Mouse (Mus musculus): Measurements from ENCODE around the gene Bicc1. TPM values are rescaled to one million over a fixed set of nuclear protein-coding genes. Genes with fewer than 3 reads are reported as not detected.

The Bicc1 gene
- polyA plus RNA-seq, 2 experiments from 2014 or later, result 0.17 TPM; not detected in 1

DNA sequence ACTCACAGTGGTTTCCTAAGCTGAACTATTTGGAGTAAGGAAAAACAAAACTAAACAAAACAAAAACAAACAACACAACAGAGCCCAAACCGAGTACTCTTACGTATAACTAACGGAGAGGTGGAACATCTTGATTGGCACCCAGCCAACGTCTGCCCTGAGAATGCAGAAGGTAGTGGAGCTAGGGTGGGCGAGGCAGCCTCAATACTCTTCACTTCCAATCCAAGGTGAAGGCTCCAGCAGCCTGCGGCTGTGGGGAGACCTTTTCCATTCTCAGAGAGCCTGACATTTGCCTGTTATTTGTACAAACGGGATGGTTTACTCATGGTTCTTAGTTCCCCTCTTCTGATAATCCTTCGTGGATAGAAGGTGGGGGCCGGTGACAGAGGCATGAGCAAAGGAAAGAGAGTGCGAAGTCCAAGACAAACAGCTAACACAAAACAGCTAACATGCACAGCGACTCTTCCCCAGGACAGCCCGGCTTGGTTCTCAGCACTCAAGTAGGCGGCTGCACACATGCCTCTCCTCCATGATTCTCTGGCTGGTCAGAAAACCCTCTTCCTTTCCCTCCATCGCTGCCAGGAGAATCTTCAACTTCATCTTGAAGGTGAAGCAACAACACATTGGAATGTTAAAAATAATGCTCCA, 39.3 kb downstream of the Bicc1 start:
- ATAC-seq, result no peak

DNA sequence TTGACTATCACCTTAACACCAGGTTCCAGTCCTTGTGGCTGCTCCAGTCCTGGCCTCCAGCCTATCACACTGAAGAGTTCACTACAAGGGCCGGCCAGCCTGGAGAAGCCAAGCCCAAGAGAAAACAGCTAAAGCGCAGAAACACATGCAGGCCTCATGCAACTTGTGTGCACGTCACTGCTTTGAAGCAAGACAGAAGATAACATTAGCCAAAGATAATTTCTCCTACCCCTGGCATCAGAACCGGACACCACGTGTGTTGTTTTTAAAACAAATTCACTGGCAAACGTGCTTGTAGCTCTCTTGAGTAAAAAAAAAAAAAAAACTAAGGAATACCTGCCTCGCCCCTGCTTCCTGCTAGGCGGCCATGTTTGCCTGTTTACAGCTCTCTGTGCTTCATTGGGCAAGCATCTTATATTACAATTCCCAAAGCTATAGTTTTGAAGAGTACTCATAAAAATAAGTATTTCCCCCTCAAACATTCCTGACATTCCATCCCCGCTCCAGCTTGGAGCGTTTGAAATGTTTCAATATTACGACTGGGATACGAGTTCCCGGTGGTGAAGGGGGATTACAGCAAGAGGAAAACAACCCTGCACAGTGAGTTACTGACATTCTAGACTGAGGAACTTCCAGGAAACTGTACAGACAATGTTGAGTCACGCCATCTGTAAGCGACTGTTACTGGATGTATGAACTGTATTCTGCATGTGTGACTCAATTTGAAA, 40.2 kb downstream of the Bicc1 start:
- ATAC-seq, result no peak

DNA sequence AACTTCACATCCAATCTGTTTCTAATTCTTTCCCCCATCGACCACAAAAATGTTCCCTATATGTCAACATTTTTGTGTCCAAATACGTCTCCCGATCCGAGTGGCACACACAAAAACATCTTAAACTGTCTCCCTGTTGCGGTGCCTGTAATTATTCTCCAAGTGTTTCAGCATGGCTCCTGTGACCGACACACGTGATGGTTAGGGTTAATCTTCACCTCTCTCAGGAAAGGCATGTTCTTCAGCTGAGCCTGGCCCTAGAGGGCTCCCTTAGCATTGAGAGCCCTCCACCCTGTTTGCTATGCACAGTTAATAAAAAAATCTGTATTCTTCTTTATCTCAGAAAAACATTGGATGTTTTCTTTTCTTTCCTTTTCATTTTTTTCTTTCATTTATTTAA, 41.7 kb downstream of the Bicc1 start:
- no peak for ATAC-seq

DNA sequence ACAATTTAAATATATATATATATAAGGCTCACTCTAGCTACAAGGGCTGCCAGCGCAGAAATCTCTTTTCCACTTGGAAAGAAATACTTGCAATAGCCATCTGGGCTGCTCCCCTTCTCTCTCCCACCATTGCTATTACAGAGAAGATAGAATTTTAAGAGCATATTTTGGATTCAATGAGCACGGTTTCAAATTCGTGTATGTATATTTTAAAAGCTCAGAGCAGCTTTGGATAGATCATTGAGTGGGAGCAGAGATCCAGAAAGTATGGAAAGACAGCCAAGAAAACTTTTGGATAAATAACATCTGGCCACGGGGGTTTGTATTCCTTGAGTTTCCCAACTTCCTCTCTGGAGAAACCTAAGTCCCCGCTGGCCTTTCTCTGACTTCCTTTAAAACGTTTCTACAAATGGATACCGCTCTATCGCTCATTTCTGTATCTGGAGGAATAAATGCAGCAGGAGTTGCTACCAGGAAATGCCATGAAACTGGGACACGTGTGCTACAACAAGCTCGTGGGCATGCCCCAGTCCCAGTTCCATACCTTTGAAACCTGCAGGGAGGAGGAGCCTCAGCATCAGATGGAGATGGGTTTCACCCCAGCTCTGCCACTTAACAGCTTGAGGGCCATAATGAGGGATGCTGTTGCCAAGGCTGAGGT, 45.1 kb downstream of the Bicc1 start:
- no peak for ATAC-seq

DNA sequence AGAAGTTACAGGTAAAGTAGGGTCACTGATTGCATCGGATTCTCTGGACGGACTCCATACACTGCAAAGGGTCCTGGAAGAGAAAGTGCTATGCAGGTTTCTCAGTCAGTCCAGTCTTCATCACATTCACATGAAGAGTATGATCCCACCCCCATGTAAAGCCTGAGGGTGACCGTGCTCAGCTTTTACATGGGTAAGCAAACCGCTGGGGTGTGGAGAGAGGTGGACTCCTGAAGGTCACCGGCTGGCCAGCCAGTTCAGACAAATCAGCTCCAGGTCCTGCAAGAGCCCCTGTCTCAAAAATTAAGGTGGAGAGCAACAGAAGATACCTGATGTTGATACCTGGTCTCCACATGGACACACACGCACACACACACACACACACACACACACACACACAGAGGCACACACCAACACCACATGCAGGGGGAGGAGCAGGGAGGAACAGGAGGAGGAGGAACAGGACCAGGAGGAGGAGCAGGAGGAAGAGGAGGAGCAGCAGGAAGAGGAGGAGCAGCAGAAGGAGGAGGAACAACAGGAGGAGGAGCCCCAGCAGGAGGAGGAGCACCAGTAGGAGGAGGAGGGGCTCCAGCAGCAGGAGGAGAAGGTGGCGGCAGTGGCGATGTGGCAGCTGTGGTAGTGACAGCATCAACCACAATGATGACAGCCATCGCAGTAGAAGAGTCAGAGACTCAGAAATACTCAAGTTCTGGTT, 52.9 kb downstream of the Bicc1 start:
- no peak for ATAC-seq

DNA sequence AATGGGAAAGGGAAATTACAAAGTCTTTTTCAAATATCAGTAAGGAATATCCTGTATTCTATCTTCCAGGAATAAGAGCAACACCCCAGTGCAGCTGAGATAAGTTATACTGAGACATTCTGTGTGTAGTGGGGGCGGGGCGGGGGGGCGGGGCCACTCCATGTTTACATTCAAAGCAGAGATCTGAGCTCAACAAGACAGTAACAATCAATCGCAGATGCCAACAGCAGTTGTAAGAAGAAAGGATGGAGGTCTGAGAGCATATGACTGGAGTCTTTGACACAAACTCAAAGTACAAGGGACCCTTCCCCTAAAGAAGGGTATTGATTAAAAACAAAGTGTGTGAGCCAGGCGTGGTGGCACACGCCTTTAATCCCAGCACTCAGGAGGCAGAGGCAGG, 54.7 kb downstream of the Bicc1 start:
- ATAC-seq, result no peak

DNA sequence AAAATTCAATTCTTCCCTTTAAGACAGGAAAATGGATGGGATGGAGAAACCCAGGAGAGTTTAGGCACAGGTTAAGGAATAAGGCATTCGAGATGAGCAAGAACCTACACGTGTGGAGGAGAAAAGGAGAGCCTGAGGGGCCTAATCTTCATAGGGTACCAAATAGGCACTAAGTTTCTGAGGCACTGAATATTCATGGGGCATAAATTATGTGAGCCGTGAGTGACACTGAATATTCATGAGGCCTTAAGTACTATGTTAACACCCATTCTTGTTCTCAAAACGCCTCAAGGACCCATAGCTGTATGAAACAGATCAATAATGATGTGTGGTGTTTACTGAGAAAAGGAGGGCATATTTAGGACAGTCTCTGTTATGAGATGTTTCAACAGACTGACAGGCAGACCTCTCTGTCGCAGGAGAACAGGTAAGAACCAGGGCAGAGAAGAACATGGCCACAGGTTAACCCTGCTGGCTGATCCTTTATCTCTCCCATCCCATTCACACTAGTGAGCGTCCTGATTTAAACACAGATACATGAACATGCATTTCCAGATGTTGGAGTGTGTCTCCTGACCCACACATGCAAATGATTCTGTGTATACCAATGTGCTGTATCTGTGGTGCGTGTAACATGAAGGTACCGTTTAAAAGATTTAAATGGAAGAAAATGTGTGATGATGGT, 58.5 kb downstream of the Bicc1 start:
- ATAC-seq, result no peak

DNA sequence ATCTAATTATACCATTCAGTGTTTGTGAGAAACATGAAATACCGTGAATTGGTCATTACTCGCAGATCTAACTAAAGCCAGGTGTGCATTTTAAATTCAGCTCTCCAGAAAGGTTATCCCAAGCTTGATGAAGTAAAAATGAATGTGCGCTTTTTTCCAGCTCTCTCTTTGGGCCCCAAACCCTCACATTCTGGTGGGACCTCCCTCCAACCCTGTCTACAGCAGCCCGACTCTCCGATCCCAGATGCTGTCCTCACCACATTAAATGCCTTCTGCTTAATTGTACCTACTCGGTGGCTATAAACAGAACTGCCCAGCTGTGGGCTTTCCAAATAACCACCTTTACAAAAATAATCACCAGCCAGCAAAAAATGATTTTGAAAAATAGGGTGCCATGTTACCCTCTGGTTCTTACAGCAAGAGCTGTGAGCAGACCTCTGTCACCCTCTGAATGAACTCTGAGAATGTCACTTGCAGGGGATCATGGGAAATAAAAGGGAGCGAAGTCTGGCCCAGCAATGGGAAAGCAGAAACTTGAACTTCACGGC, 64.7 kb downstream of the Bicc1 start:
- ATAC-seq, result no peak

DNA sequence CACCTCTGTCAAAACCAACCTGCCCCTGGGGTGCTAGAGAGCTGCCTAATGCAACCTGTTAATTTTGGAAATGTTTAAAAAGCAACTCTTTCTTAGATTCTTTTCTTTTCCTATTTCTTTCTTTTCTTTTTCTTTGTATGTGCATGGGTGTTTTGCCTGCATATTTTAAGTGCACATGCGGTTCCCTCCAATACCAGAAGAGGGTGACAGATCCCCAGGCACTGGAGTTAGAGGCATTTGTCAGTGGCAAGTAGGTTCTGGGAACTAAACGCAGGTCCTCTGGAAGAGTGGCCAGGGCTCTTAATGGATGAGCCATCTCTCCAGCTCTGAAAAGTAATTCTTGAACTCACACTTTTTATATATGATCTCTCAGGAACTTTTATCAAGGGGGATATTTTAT, 66.2 kb downstream of the Bicc1 start:
- ATAC-seq, result no peak

DNA sequence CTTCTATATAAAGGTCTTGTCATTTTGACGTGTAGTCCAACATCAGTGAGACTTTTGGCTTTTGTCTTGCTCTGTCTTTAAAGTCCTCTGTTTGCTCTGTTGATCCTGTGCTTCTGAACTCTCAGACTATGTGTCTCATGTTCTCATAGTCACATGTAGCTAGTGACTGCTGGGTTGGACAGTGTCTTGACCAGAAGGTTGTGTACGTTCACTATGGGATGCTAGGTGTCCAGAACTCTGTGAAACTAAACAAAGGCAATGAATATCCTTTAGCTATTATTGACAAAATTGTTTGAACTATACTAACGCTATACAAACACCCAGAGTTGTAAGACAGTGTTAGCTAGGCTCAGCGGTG, 72.2 kb downstream of the Bicc1 start:
- ATAC-seq, result no peak

DNA sequence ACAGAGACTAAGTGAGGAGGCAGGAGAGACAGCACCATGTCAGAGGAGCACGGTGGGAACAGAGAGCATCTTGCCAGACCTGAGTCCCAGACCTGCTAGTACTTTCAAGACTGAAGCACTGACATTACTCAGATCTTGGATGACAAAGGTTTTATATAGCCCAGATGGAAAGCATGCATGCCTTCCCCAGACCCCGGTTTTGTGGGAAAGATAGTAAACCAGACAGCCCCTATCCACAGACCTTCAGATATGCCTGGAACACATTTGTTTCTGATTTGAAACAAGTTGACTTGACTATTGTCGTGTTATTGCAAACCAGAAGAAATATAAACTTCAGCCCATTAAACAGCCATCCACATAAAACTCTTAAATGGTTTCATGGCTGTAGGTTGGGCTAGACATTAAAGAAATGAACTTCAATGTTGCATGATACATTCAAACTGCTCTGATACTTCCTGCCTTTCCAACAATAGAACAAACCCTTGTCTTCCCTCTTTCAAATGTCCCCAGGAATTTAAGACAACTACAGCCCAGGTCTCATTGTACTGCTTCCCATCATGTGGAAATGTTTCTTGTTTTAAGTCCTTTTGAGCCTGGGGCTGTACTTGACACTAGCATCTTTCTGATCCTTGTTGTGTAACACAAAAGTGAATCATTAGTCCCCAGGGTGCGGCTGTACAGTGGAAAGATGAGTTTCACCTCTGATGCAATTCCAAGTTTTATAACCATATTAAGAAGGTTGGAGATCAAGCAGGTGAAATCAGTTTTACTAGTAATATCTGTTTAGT, 72.7 kb downstream of the Bicc1 start:
- ATAC-seq, result no peak

DNA sequence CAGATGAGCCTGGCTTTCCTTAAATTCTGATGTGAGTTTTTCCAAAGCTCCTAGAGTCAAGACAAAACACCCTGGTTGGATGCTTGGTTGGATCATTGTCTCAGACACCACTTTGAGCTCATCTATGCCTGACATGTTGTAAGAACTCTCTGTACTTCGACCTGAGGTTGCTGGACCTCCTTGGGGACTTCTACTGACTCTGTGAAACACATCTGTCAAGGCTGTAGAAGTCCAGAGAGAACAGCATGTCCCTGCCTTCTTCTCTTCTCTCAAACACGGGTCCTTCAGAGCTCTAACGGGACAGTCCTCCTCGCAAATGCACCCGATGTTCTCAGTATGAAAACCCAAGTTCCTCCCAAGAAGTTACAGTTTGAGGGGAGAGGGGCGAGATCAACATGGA, 76.5 kb downstream of the Bicc1 start:
- no peak for ATAC-seq

DNA sequence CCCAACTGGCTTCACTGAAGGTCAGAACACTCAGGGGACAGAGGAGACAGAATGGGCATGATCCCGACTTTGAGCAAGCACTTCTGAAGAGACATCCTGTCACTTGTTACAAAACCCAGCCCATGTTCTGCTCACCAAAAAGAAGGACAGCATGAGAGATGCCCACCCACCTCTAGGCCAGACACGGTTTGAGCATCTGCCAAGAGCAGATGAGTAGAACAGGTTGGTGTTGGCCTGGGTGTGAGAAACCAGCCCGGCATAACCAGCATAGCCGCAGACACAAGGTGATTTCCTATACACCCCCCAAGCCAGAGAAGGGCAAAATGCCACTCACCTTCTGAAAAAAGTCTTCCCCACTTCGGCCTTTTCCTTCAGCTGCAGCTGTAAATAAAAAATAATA, 80.6 kb downstream of the Bicc1 start:
- no peak for ATAC-seq

DNA sequence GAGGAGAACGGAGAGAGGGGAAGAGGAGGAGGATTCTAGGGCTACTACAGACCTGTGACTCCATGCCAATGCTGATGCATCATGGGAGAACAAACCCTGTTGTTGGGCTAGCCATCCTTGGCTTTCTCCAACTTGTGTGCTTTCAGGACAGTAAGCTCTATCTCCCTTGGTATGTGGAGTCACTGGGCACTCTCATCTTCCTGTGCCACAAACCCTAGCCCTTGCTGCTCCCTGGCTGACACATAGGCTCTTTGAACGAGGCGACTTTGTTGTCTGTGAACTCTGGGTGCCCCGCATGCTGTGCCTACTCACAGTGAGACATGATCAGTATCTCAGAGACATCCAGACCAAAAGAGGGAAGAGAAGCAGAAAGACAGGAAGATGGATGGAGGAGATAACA, 94.5 kb downstream of the Bicc1 start:
- no peak for ATAC-seq

DNA sequence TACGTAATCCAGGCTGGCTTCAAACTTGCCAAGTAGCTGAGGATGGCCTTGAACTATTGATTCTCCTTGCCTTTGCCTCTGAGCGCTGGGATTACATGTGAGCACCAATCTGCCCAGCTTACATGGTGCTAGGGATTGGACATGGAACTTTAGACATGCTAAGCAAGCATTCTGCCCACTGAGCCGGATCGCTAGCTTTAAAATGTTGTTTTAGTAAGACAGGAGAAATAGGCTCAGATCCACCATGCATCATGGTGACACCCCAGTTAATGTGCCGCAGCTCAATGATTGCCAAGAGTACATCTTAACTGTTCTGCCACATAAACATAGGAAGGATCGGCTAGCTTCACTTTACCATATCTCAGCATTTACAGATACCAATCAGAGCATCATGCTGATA, 94.9 kb downstream of the Bicc1 start:
- no peak for ATAC-seq

DNA sequence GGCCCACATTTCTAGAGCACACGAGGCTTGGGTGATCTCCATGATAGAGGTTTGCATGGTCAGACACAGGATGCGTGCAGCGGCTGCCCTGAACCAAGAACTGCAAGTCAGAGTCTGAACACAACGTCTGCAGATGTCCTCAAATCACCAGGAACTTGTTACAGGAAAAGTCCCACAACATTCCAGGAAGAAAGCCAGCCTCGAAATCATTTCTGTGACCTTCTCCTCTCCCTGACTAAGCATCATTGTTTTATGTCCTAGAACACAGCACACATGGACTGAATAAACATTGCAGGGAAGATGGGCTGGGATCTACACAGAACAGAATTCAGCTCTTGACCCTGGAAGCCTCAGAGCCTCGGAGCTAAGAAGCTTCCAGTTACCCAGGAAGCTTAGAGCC, 97.3 kb downstream of the Bicc1 start:
- no peak for ATAC-seq

DNA sequence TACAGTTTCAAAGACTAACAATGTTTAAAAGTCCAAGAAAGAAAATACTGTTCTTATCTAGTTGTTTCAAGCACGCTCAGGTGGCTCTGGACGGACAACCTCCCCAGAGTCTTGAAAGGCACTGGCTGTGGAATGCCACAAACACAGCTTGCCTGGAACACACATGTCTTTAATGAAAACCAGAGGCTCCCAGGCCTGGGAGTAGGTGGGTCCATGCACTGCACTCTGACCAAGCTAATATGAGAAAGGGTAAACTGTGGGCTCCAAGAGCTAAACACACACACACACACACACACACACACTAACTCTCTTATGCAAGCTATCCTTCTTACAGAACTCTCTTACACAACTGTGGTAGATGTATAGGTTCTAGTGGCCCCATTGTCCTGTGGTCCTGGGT, 99.2 kb downstream of the Bicc1 start:
- no peak for ATAC-seq

DNA sequence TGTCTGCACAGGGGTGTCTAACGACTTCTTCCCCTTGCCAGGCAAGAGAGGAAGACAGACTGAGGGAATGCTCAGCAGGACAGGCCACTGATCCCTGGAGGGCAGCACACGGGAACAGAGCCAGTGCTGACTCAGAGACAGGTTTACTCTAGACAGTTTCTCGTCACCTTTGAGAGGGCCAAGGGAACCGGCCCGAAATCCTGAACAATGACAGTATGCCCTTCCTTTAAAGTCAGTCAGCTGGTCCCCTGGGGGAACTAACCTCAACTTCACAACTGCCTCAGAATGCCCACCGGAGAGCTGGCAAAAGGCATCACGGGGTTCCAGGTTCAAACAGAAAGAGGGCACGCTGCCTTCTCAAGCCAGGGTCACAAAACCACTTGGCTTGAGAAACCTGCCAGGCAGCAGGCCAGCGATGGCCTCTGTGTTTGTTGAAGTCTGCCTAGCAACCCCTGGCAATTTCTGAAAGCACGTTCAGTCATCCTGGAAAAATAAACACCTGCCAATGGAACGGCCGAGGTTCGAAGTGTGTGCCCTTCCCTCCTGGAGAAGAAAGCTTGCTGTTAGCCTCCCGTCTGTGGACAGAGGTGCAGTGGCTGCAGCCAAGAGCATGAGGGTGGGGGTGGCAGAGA, 100.8 kb downstream of the Bicc1 start:
- ATAC-seq, result no peak

DNA sequence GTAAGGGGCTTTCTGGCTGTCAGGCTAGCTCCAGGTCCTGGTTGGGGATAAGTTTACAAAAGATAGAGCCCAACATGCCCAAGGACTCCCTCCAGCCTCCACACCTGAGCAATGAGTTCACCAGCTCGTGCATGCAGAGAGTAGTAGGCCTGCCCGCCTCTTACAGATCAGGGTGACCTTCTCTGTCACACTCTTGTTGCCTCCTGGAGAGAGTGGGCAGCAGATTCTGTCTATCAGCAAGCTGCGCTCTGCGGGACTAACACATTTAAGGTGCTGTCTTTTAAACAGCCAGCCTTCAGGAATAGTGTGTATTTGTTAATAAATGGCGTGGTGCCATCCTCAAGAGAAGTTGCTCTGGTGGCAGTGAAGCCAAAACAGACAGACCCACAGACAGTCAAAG, 101.4 kb downstream of the Bicc1 start:
- no peak for ATAC-seq

DNA sequence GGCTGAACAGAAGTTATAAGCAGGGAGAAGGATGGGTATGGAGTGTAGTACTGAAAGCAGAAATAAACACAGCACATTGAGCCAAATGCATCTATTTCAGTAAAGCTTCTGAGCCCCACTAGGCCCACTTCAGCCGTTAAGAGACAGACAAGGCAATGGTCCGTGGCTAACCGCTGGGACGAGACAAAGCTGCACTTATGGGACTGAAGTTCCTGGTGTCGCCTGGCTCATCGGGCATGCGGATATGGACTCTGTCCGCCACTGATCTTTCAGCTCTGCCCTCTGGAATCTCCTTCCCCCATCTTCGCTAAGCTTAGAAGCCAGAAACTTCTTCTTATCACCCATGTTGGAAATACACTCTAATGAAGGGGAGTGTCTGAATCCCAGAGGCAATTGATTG, 106.8 kb downstream of the Bicc1 start:
- ATAC-seq, result no peak

DNA sequence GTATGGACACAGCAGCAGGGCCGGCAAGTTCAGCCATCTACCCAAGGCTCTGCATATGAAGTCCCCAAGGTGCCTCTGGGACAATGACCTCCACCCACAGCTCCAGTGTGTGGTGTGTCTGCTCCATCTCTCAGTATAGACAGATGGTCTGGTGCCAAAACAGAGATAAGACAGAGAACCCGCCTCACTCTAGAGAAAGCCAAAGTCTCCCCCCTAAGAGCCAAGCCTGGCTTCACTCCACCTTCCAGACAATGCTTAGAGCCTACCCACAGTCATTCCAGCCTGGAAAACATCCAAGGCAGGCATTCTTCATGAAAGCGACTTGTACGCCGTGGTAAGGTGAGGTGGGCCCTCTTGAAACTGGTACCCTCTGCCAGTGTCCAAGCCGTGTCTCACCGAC, 107.3 kb downstream of the Bicc1 start:
- ATAC-seq, result no peak
